Mouse (Mus musculus): ENCODE results near the gene Abhd12b. TPM values are rescaled to one million over a fixed set of nuclear protein-coding genes. Genes with fewer than 3 reads are reported as not detected.
"Not testable (repeated sequence)": the region's sequence is repeated elsewhere in the genome, so short reads cannot be mapped to it uniquely, and the experiment has no call there.

Gene Abhd12b
- polyA plus RNA-seq, 1 experiment from 2014 or later: not detected

- WGBS (ENCODE audit: insufficient replicate concordance): 75% methylated on average over 5 of the region's 5 CpGs
- Histone ChIP-seq H3K4me1 (ENCODE audit: insufficient read depth) (no peaks in the 10 kb centered on the region), H3K27ac (ENCODE audit: low read depth) (no peak overlapping the region), H3K9me3 (ENCODE audit: low read length) (no peaks in the 10 kb centered on the region), H3K4me2 (ENCODE audit: low read depth, low read length) (no peak overlapping the region), H3K4me3 (ENCODE audit: low read depth, low read length) (no peak overlapping the region), H3K27me3 (ENCODE audit: insufficient read depth, low read length) (no peaks in the 10 kb centered on the region), H3K36me3 (replicated peaks; ENCODE audit: insufficient read depth, low read length) (no peaks in the 10 kb centered on the region), H3K9ac (replicated peaks) (no peak overlapping the region)
- no peak for DNase-seq
- ATAC-seq: no peak
- TF ChIP-seq EP300 (IDR thresholded peaks at IDR 0.05; ENCODE audit: low read depth) (no peak), CTCF (IDR thresholded peaks at IDR 0.05; ENCODE audit: low read depth) (no peak)
Measured at GRCm38 (mm10) chr12:70140993-70141576, 12.9 kb upstream of the Abhd12b start.

GRCm38 (mm10) chr12:70144106-70144587 lies 9.8 kb upstream of the Abhd12b start:
- not testable (repeated sequence) for DNase-seq; H3K9ac ChIP-seq (replicated peaks); H3K4me2 ChIP-seq (ENCODE audit: low read depth, low read length); H3K36me3 ChIP-seq (replicated peaks; ENCODE audit: insufficient read depth, low read length); H3K27ac ChIP-seq (ENCODE audit: low read depth); H3K9me3 ChIP-seq (ENCODE audit: low read length); H3K4me3 ChIP-seq (ENCODE audit: low read depth, low read length); H3K4me1 ChIP-seq (ENCODE audit: insufficient read depth); ATAC-seq; H3K27me3 ChIP-seq (ENCODE audit: insufficient read depth, low read length)
- WGBS (ENCODE audit: insufficient replicate concordance): 43% methylated on average over 3 of the region's 3 CpGs

GRCm38 (mm10) chr12:70144637-70145448 lies 9.1 kb upstream of the Abhd12b start:
- H3K36me3 ChIP-seq (replicated peaks; ENCODE audit: insufficient read depth, low read length): no peaks in the 10 kb centered on the region
- no peak overlapping the region for H3K4me2 ChIP-seq (ENCODE audit: low read depth, low read length)
- H3K9me3 ChIP-seq (ENCODE audit: low read length): no peaks in the 10 kb centered on the region
- H3K9ac ChIP-seq (replicated peaks): no peak overlapping the region
- H3K4me1 ChIP-seq (ENCODE audit: insufficient read depth): 0 out of 2 replicates have a peak, but pooled peaks cover 5% of the 10 kb centered on the region
- 42% methylated on average over 20 of the region's 20 CpGs for WGBS (ENCODE audit: insufficient replicate concordance)
- DNase-seq: peak; percentile 45
- no peak overlapping the region for H3K4me3 ChIP-seq (ENCODE audit: low read depth, low read length)
- no peak overlapping the region for H3K27ac ChIP-seq (ENCODE audit: low read depth)
- no peaks in the 10 kb centered on the region for H3K27me3 ChIP-seq (ENCODE audit: insufficient read depth, low read length)
- TF ChIP-seq CTCF (IDR thresholded peaks at IDR 0.05; ENCODE audit: low read depth) (peak; percentile 85), EP300 (IDR thresholded peaks at IDR 0.05; ENCODE audit: low read depth) (no peak)
- no peak for ATAC-seq

GRCm38 (mm10) chr12:70145586-70145985 lies 8.4 kb upstream of the Abhd12b start:
- ATAC-seq: no peak
- H3K27ac ChIP-seq (ENCODE audit: low read depth): no peak overlapping the region

GRCm38 (mm10) chr12:70147986-70148630 lies 5.8 kb upstream of the Abhd12b start:
- H3K4me3 ChIP-seq (ENCODE audit: low read depth, low read length): peak overlapping the region; percentile 45
- H3K9ac ChIP-seq (replicated peaks): peak overlapping the region; percentile 8; the same call in 1 of the 2 replicates
- peak overlapping the region; percentile 69 for H3K4me2 ChIP-seq (ENCODE audit: low read depth, low read length)
- H3K9me3 ChIP-seq (ENCODE audit: low read length): no peaks in the 10 kb centered on the region
- no peaks in the 10 kb centered on the region for H3K27me3 ChIP-seq (ENCODE audit: insufficient read depth, low read length)
- WGBS (ENCODE audit: insufficient replicate concordance): 11% methylated on average over 13 of the region's 13 CpGs
- no peaks in the 10 kb centered on the region for H3K36me3 ChIP-seq (replicated peaks; ENCODE audit: insufficient read depth, low read length)
- ATAC-seq (no peak), DNase-seq (no peak)
- no peak overlapping the region for H3K27ac ChIP-seq (ENCODE audit: low read depth)
- no peak for TF ChIP-seq CTCF (IDR thresholded peaks at IDR 0.05; ENCODE audit: low read depth)
- no peak for TF ChIP-seq EP300 (IDR thresholded peaks at IDR 0.05; ENCODE audit: low read depth)
- 0 out of 2 replicates have a peak, but pooled peaks cover 5% of the 10 kb centered on the region for H3K4me1 ChIP-seq (ENCODE audit: insufficient read depth)

More at GRCm38 (mm10) chr12:70145586-70145985, 8.4 kb upstream of the Abhd12b start:
- H3K4me3 ChIP-seq (ENCODE audit: low read depth, low read length): no peak overlapping the region
- no peak overlapping the region for H3K4me2 ChIP-seq (ENCODE audit: low read depth, low read length)
- H3K36me3 ChIP-seq (replicated peaks; ENCODE audit: insufficient read depth, low read length): no peaks in the 10 kb centered on the region
- H3K4me1 ChIP-seq (ENCODE audit: insufficient read depth): 0 out of 2 replicates have a peak, but pooled peaks cover 5% of the 10 kb centered on the region
- WGBS (ENCODE audit: insufficient replicate concordance): 75% methylated on average over 6 of the region's 6 CpGs
- no peak for DNase-seq
- H3K27me3 ChIP-seq (ENCODE audit: insufficient read depth, low read length): no peaks in the 10 kb centered on the region
- TF ChIP-seq EP300 (IDR thresholded peaks at IDR 0.05; ENCODE audit: low read depth): no peak
- no peak for TF ChIP-seq CTCF (IDR thresholded peaks at IDR 0.05; ENCODE audit: low read depth)
- H3K9ac ChIP-seq (replicated peaks): no peak overlapping the region
- H3K9me3 ChIP-seq (ENCODE audit: low read length): no peaks in the 10 kb centered on the region
